Mouse (Mus musculus): Measurements from ENCODE around the gene Wdr73. TPM values are rescaled to one million over a fixed set of nuclear protein-coding genes. Genes with fewer than 3 reads are reported as not detected.

Gene Wdr73
- total RNA-seq, 2 experiments from 2014 or later: 26.8 to 28.3 TPM

Other genes starting within 250 kb of the Wdr73 start
- 10 to 100 TPM; 12.5 to 13.4 TPM for gene Crtc3, start 212.4 kb downstream of the Wdr73 start, total RNA-seq (2021)
- 10 to 100 TPM; 22.6 to 27.0 TPM for gene Iqgap1, start 75.3 kb downstream of the Wdr73 start, total RNA-seq (2021)
- 10 to 100 TPM; 10.3 to 10.8 TPM for gene Zscan2, start 40.3 kb downstream of the Wdr73 start, total RNA-seq (2021)
- gene Nmb, start 3.8 kb upstream of the Wdr73 start, total RNA-seq (2021): 1 to 10 TPM; 5.4 to 5.5 TPM
- 10 to 100 TPM; 54.9 to 62.4 TPM for gene Sec11a, start 46.5 kb upstream of the Wdr73 start, total RNA-seq (2021)
- gene Zfp592, start 92.4 kb upstream of the Wdr73 start, total RNA-seq (2021): 10 to 100 TPM; 20.7 to 24.0 TPM
- under 1 TPM; 0.20 to 0.49 TPM for gene Alpk3, start 156.3 kb upstream of the Wdr73 start, total RNA-seq (2021)
- under 1 TPM in 1 of 2 experiments, not detected in 1; 0.11 TPM for gene Slc28a1, start 213.5 kb upstream of the Wdr73 start, total RNA-seq (2021)

Measured in left cerebral cortex, postnatal 14 days (tissue).